Mouse (Mus musculus) hindbrain, embryonic 10.5 days (tissue): ENCODE results near the gene Ankrd10. TPM values are rescaled to one million over a fixed set of nuclear protein-coding genes. Genes with fewer than 3 reads are reported as not detected.

Experiments used
- DNase-seq: peaks from one replicate; pipeline ENCODE4 v3.0.0-alpha.2; 2017; ENCODE audit warnings: low spot score
- H3K27ac ChIP-seq: fragments of 300-500 bp; sonication (generic); 2 replicates; pipeline ENCODE4 v1.5.1; 2016; ENCODE audit warnings: mild to moderate bottlenecking, moderate library complexity
- H3K27me3 ChIP-seq: fragments of 300-500 bp; sonication (generic); 2 replicates; pipeline ENCODE4 v1.6.1; 2016; ENCODE audit warnings: mild to moderate bottlenecking; ENCODE audit not compliant: poor library complexity, insufficient read depth, severe bottlenecking
- H3K36me3 ChIP-seq: fragments of 300-500 bp; sonication (generic); 2 replicates; pipeline ENCODE4 v1.6.1; 2016; ENCODE audit warnings: mild to moderate bottlenecking, moderate library complexity
- H3K4me1 ChIP-seq: fragments of 300-500 bp; sonication (generic); replicated peaks from 2 replicates; pipeline ENCODE4 v1.6.1; 2016; ENCODE audit warnings: mild to moderate bottlenecking
- H3K4me3 ChIP-seq: fragments of 300-500 bp; sonication (generic); 2 replicates; pipeline ENCODE4 v1.5.1; 2016; ENCODE audit warnings: mild to moderate bottlenecking, moderate library complexity
- H3K9me3 ChIP-seq: fragments of 300-500 bp; sonication (generic); 2 replicates; pipeline ENCODE4 v1.6.1; 2016; ENCODE audit warnings: mild to moderate bottlenecking, moderate library complexity
- WGBS: fragments of 180-500 bp; shearing (Covaris S2); methylation state at CpG from one replicate; pipeline ENCODE4 v1.1.7; 2016; 5-methylcytosine and 5-hydroxymethylcytosine counted together
- polyA plus RNA-seq: library from polyadenylated mRNA; unstranded; fragments of >200 nt; fragmentation: Nextera tagmentation; extraction: Ambion mirVana; gene quantifications from 2 replicates; pipeline ENCODE4 v1.2.1, GENCODE M21; 2016

The Ankrd10 gene
- polyA plus RNA-seq, 1 experiment from 2014 or later: 92.6 TPM

GRCm38 (mm10) chr8:11633414-11633813 lies 2.1 kb downstream of the Ankrd10 start:
- Histone ChIP-seq H3K9me3 (no peaks in the 10 kb centered on the region), H3K4me3 (peak overlapping the region; percentile 94), H3K36me3 (peaks cover 50% of the 10 kb centered on the region), H3K27me3 (no peaks in the 10 kb centered on the region), H3K4me1 (peaks cover 39% of the 10 kb centered on the region), H3K27ac (no peak overlapping the region)
- DNase-seq: no peak
- WGBS: 82% methylated on average over 7 of the region's 7 CpGs

GRCm38 (mm10) chr8:11632406-11632805 lies 3.2 kb downstream of the Ankrd10 start:
- Histone ChIP-seq H3K27me3 (no peaks in the 10 kb centered on the region), H3K9me3 (no peaks in the 10 kb centered on the region), H3K4me1 (peaks cover 39% of the 10 kb centered on the region), H3K36me3 (peaks cover 60% of the 10 kb centered on the region), H3K27ac (no peak overlapping the region), H3K4me3 (no peak overlapping the region)
- WGBS: 84% methylated on average over 2 of the region's 2 CpGs
- DNase-seq: no peak

GRCm38 (mm10) chr8:11629206-11629605 lies 6.4 kb downstream of the Ankrd10 start:
- 89% methylated on average over 5 of the region's 5 CpGs for WGBS
- no peaks in the 10 kb centered on the region for H3K27me3 ChIP-seq
- no peak overlapping the region for H3K4me3 ChIP-seq
- H3K4me1 ChIP-seq: peaks cover 19% of the 10 kb centered on the region
- peaks cover 90% of the 10 kb centered on the region for H3K36me3 ChIP-seq
- H3K27ac ChIP-seq: no peak overlapping the region
- H3K9me3 ChIP-seq: no peaks in the 10 kb centered on the region
- DNase-seq: no peak

- Histone ChIP-seq H3K27ac (no peak overlapping the region), H3K27me3 (no peaks in the 10 kb centered on the region), H3K4me1 (peaks cover 13% of the 10 kb centered on the region), H3K9me3 (no peaks in the 10 kb centered on the region), H3K36me3 (peaks cover 96% of the 10 kb centered on the region), H3K4me3 (no peak overlapping the region)
- no peak for DNase-seq
- WGBS: 86% methylated on average over 7 of the region's 7 CpGs
These were observed 6.9 kb downstream of the Ankrd10 start for GRCm38 (mm10) chr8:11628506-11629132.

GRCm38 (mm10) chr8:11627717-11628116 lies 7.8 kb downstream of the Ankrd10 start:
- H3K4me1 ChIP-seq: peaks cover 4% of the 10 kb centered on the region
- 87% methylated on average over 9 of the region's 9 CpGs for WGBS
- no peaks in the 10 kb centered on the region for H3K9me3 ChIP-seq
- no peak overlapping the region for H3K27ac ChIP-seq
- no peaks in the 10 kb centered on the region for H3K27me3 ChIP-seq
- DNase-seq: no peak
- peaks cover 95% of the 10 kb centered on the region for H3K36me3 ChIP-seq
- H3K4me3 ChIP-seq: no peak overlapping the region

GRCm38 (mm10) chr8:11625084-11625483 lies 10.5 kb downstream of the Ankrd10 start:
- no peak for DNase-seq
- H3K4me3 ChIP-seq: no peak overlapping the region
- no peaks in the 10 kb centered on the region for H3K27me3 ChIP-seq
- peaks cover 96% of the 10 kb centered on the region for H3K36me3 ChIP-seq
- no peaks in the 10 kb centered on the region for H3K4me1 ChIP-seq
- no peaks in the 10 kb centered on the region for H3K9me3 ChIP-seq
- no peak overlapping the region for H3K27ac ChIP-seq
- WGBS: 92% methylated on average over 4 of the region's 4 CpGs

GRCm38 (mm10) chr8:11619091-11619490 lies 16.5 kb downstream of the Ankrd10 start:
- no peak for DNase-seq
- H3K27ac ChIP-seq: no peak overlapping the region
- 96% methylated on average over 3 of the region's 3 CpGs for WGBS
- H3K27me3 ChIP-seq: no peaks in the 10 kb centered on the region
- no peaks in the 10 kb centered on the region for H3K9me3 ChIP-seq
- H3K4me3 ChIP-seq: no peak overlapping the region
- H3K4me1 ChIP-seq: no peaks in the 10 kb centered on the region
- H3K36me3 ChIP-seq: peaks cover 98% of the 10 kb centered on the region

GRCm38 (mm10) chr8:11618063-11618462 lies 17.5 kb downstream of the Ankrd10 start:
- 93% methylated on average over 2 of the region's 2 CpGs for WGBS
- Histone ChIP-seq H3K4me3 (no peak overlapping the region), H3K36me3 (peaks cover 100% of the 10 kb centered on the region)

GRCm38 (mm10) chr8:11616294-11616693 lies 19.3 kb downstream of the Ankrd10 start:
- H3K36me3 ChIP-seq: peaks cover 100% of the 10 kb centered on the region
- H3K4me1 ChIP-seq: no peaks in the 10 kb centered on the region
- DNase-seq: peak; percentile 44
- 13% methylated on average over 1 of the region's 1 CpGs for WGBS
- no peak overlapping the region for H3K4me3 ChIP-seq
- H3K9me3 ChIP-seq: no peaks in the 10 kb centered on the region
- H3K27me3 ChIP-seq: no peaks in the 10 kb centered on the region
- H3K27ac ChIP-seq: no peak overlapping the region

More at GRCm38 (mm10) chr8:11618063-11618462, 17.5 kb downstream of the Ankrd10 start:
- Histone ChIP-seq H3K27ac (no peak overlapping the region), H3K4me1 (no peaks in the 10 kb centered on the region), H3K9me3 (no peaks in the 10 kb centered on the region), H3K27me3 (no peaks in the 10 kb centered on the region)
- DNase-seq: no peak

GRCm38 (mm10) chr8:11614126-11614835 lies 21.3 kb downstream of the Ankrd10 start:
- peaks cover 100% of the 10 kb centered on the region for H3K36me3 ChIP-seq
- no peaks in the 10 kb centered on the region for H3K27me3 ChIP-seq
- no peaks in the 10 kb centered on the region for H3K4me1 ChIP-seq
- DNase-seq: no peak
- no peak overlapping the region for H3K27ac ChIP-seq
- no peaks in the 10 kb centered on the region; the same call in 1 of the 2 replicates for H3K9me3 ChIP-seq
- H3K4me3 ChIP-seq: no peak overlapping the region
- WGBS: 86% methylated on average over 6 of the region's 6 CpGs

- Histone ChIP-seq H3K9me3 (peaks cover 5% of the 10 kb centered on the region), H3K27me3 (no peaks in the 10 kb centered on the region), H3K4me3 (no peak overlapping the region), H3K36me3 (peaks cover 92% of the 10 kb centered on the region), H3K27ac (no peak overlapping the region), H3K4me1 (no peaks in the 10 kb centered on the region)
- DNase-seq: no peak
- WGBS: 96% methylated on average over 9 of the region's 9 CpGs
These were observed 26.7 kb downstream of the Ankrd10 start for GRCm38 (mm10) chr8:11608848-11609247.

GRCm38 (mm10) chr8:11602006-11602680 lies 33.4 kb downstream of the Ankrd10 start:
- peak; percentile 65 for DNase-seq
- Histone ChIP-seq H3K27ac (no peak overlapping the region), H3K27me3 (no peaks in the 10 kb centered on the region), H3K9me3 (0 out of 2 replicates have a peak, but pooled peaks cover 5% of the 10 kb centered on the region), H3K4me3 (no peak overlapping the region), H3K4me1 (no peaks in the 10 kb centered on the region), H3K36me3 (peaks cover 25% of the 10 kb centered on the region)
- 48% methylated on average over 14 of the region's 14 CpGs for WGBS
